9 mouse cellular contexts compared by ENCODE assay signal in genomic region chr5:71699696-71700467, GRCm38 (mm10). TPM values are rescaled to one million over a fixed set of nuclear protein-coding genes. Genes with fewer than 3 reads are reported as not detected.
A peak's percentile ranks its signal among the peaks of the same experiment; 100 is the strongest.
DNase-seq lines count a peak whose midpoint lies in the region; ATAC-seq lines count a peak whose summit lies in the region.
"Had no signal": no experiment of that assay in that cellular context is flagged by ENCODE, and none has a peak within 500 bp of the region (broad histone marks: within the 10 kb centered on the region; RNA-seq: fewer than 3 reads in every experiment).

No protein-coding gene starts in this region.

- H3K27ac ChIP-seq in forebrain, embryonic 12.5 days: no peak overlapping the region
- no peak overlapping the region for H3K27ac ChIP-seq in hindbrain, embryonic 13.5 days
- H3K27ac ChIP-seq: liver, embryonic 14.5 days had no signal

- no peaks in the 10 kb centered on the region for H3K36me3 ChIP-seq in forebrain, embryonic 12.5 days (replicated peaks)
- H3K36me3 ChIP-seq in hindbrain, embryonic 13.5 days: no peaks in the 10 kb centered on the region

- H3K27me3 ChIP-seq in forebrain, embryonic 12.5 days: peaks cover 4% of the 10 kb centered on the region; the same call in 1 of the 2 replicates
- H3K27me3 ChIP-seq in hindbrain, embryonic 13.5 days: 0 out of 2 replicates have a peak, but pooled peaks cover 3% of the 10 kb centered on the region

- ATAC-seq in forebrain, embryonic 12.5 days (ENCODE audit: low FRiP score): peak; percentile 27
- ATAC-seq in hindbrain, embryonic 13.5 days (ENCODE audit: low FRiP score): 0 out of 2 replicates have a peak, but pooled peaks have one; percentile 9

- peak; percentile 26 for DNase-seq in urinary bladder, postnatal 14 days (ENCODE audit: low spot score)
- DNase-seq in urinary bladder, adult 2 months (ENCODE audit: low spot score): no peak
- DNase-seq in layer of hippocampus, postnatal 14 days (ENCODE audit: low spot score in 2 of 2): peak; percentile 75 to 85
- peak; percentile 9 for DNase-seq in lung, postnatal 36 days
- DNase-seq in right cerebral cortex, postnatal 4 days: peak; percentile 76
- no peak for DNase-seq in spleen, postnatal 4 days (ENCODE audit: low spot score in 2 of 2)

- H3K9ac ChIP-seq in forebrain, embryonic 12.5 days: 0 out of 2 replicates have a peak overlapping the region, but pooled peaks have one; percentile 1
- peak overlapping the region; percentile 73 for H3K9ac ChIP-seq in hindbrain, embryonic 13.5 days
- H3K9ac ChIP-seq: liver, embryonic 14.5 days had no signal

- H3K4me1 ChIP-seq in forebrain, embryonic 12.5 days: peaks cover 4% of the 10 kb centered on the region; the same call in 1 of the 2 replicates
- peaks cover 11% of the 10 kb centered on the region for H3K4me1 ChIP-seq in hindbrain, embryonic 13.5 days (replicated peaks)

- under 1% methylated on average over 19 of the region's 19 CpGs for WGBS in forebrain, embryonic 12.5 days
- WGBS in hindbrain, embryonic 13.5 days: under 1% methylated on average over 19 of the region's 19 CpGs

- peak overlapping the region; percentile 94 for H3K4me2 ChIP-seq in forebrain, embryonic 12.5 days
- H3K4me2 ChIP-seq in hindbrain, embryonic 13.5 days: peak overlapping the region; percentile 95

- no peaks in the 10 kb centered on the region for H3K9me3 ChIP-seq in forebrain, embryonic 12.5 days
- no peaks in the 10 kb centered on the region for H3K9me3 ChIP-seq in hindbrain, embryonic 13.5 days

- peak overlapping the region; percentile 53 for H3K4me3 ChIP-seq in forebrain, embryonic 12.5 days (replicated peaks)
- peak overlapping the region; percentile 58 for H3K4me3 ChIP-seq in hindbrain, embryonic 13.5 days

RNA-seq across cellular contexts. Expression of gene Gabra4, which starts 41.8 kb away (rescaled TPM):
- 0.25 and 0.32 TPM in 2 replicates for polyA plus RNA-seq in urinary bladder, adult 2 months (2012; rRNA removed)
- 3.7 and 4.5 TPM in 2 replicates for polyA plus RNA-seq in forebrain, embryonic 12.5 days (2016; fragmentation: Nextera tagmentation; extraction: Ambion mirVana)
- polyA plus RNA-seq in hindbrain, embryonic 13.5 days (2015; fragmentation: Nextera tagmentation; extraction: Ambion mirVana): 11.1 and 14.2 TPM in 2 replicates
- 10 to 100 TPM; 59.2 to 63.5 TPM for total RNA-seq in layer of hippocampus, postnatal 14 days (2021)

RNA-seq across cellular contexts. Expression of gene Gabrb1, which starts 42.0 kb away (rescaled TPM):
- polyA plus RNA-seq in urinary bladder, adult 2 months (2012; rRNA removed): 0.22 and 0.57 TPM in 2 replicates
- polyA plus RNA-seq in forebrain, embryonic 12.5 days (2016; fragmentation: Nextera tagmentation; extraction: Ambion mirVana): 1.6 and 2.0 TPM in 2 replicates
- polyA plus RNA-seq in hindbrain, embryonic 13.5 days (2015; fragmentation: Nextera tagmentation; extraction: Ambion mirVana): 10.8 and 11.1 TPM in 2 replicates
- 100 to 1,000 TPM; 119 to 126 TPM for total RNA-seq in layer of hippocampus, postnatal 14 days (2021)

Comparison
In these comparisons a context has a peak if more than half of its experiments do, and no peak if none do; other contexts are left out.
1. DNase-seq: peak in urinary bladder, postnatal 14 days (single experiment), layer of hippocampus, postnatal 14 days (2 of 2), lung, postnatal 36 days (single experiment) and right cerebral cortex, postnatal 4 days (single experiment); none in urinary bladder, adult 2 months (single experiment) and spleen, postnatal 4 days (0 of 2).